Mouse (Mus musculus): ENCODE results near the gene AI467606. TPM values are rescaled to one million over a fixed set of nuclear protein-coding genes. Genes with fewer than 3 reads are reported as not detected.
"Not testable (repeated sequence)": the region's sequence is repeated elsewhere in the genome, so short reads cannot be mapped to it uniquely, and the experiment has no call there.

Gene AI467606
- polyA plus RNA-seq, 1 experiment from 2014 or later: 0.47 TPM

GRCm38 (mm10) chr7:127077692-127078091 lies 13.5 kb upstream of the AI467606 start:
- Histone ChIP-seq H3K9me3 (ENCODE audit: control insufficient read depth, low read length) (no peaks in the 10 kb centered on the region), H3K9ac (ENCODE audit: low read length) (no peak overlapping the region), H3K27me3 (ENCODE audit: control insufficient read depth, insufficient read depth, low read length) (no peaks in the 10 kb centered on the region), H3K4me3 (ENCODE audit: low read depth, low read length) (no peak overlapping the region), H3K4me1 (replicated peaks; ENCODE audit: control insufficient read depth, insufficient read depth, low read length) (no peaks in the 10 kb centered on the region), H3K27ac (ENCODE audit: low read depth, low read length) (no peak overlapping the region), H3K4me2 (ENCODE audit: low read depth, low read length, severe bottlenecking) (no peak overlapping the region), H3K36me3 (ENCODE audit: control insufficient read depth, insufficient read depth, low read length) (no peaks in the 10 kb centered on the region)
- 89% methylated on average over 3 of the region's 3 CpGs for WGBS
- DNase-seq (ENCODE audit: low spot score) (no peak), ATAC-seq (replicated peaks; ENCODE audit: low FRiP score) (no peak)

DNA sequence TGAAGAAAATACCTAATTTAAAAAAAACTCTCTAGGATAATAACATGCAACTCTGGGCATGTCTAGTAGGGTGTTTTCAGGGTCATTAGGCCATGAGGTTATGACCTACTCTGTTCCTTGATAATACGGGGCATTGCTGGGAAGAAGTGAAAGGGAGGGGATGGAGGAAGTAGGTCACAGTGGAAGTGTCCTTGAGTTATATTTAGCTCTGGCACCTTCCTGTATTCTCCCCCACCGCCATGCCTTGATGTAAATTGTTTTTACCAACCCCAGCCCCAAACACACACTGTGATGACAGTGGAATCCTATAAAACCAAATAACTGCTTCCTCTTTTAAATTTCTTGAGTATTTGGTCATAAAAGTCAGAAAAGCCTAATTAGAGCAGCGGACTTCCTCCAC lies 11.1 kb upstream of the AI467606 start:
- no peak for DNase-seq (ENCODE audit: low spot score)
- no peak for ATAC-seq (replicated peaks; ENCODE audit: low FRiP score)
- no peak overlapping the region for H3K4me3 ChIP-seq (ENCODE audit: low read depth, low read length)
- no peak overlapping the region for H3K4me2 ChIP-seq (ENCODE audit: low read depth, low read length, severe bottlenecking)
- H3K9me3 ChIP-seq (ENCODE audit: control insufficient read depth, low read length): no peaks in the 10 kb centered on the region
- no peak overlapping the region for H3K9ac ChIP-seq (ENCODE audit: low read length)
- no peak overlapping the region for H3K27ac ChIP-seq (ENCODE audit: low read depth, low read length)
- WGBS: 74% methylated on average over 3 of the region's 3 CpGs
- H3K27me3 ChIP-seq (ENCODE audit: control insufficient read depth, insufficient read depth, low read length): no peaks in the 10 kb centered on the region
- no peaks in the 10 kb centered on the region for H3K4me1 ChIP-seq (replicated peaks; ENCODE audit: control insufficient read depth, insufficient read depth, low read length)
- no peaks in the 10 kb centered on the region for H3K36me3 ChIP-seq (ENCODE audit: control insufficient read depth, insufficient read depth, low read length)

DNA sequence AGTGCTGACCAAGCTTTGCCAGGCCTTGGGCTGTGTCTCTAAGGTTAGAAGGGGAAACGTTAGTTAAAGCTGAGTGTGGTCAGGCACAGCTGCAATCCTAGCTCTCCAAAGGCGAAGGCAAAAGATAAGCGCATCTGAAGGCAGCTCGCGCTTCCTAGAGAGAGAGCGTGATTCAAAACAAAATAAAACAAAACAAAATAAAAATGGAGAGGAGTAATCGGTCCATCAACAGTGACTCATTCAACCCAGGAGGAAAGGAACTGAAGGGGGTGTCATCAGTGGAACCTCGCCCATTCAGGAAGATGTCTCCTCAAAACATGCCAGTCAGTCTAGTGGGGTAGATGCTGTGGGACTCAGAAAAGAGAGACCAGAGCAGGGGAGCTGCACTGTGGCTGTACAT lies 8.9 kb upstream of the AI467606 start:
- H3K9ac ChIP-seq (ENCODE audit: low read length): no peak overlapping the region
- H3K36me3 ChIP-seq (ENCODE audit: control insufficient read depth, insufficient read depth, low read length): no peaks in the 10 kb centered on the region

GRCm38 (mm10) chr7:127082995-127083394 lies 8.2 kb upstream of the AI467606 start:
- H3K27me3 ChIP-seq (ENCODE audit: control insufficient read depth, insufficient read depth, low read length): no peaks in the 10 kb centered on the region
- H3K9ac ChIP-seq (ENCODE audit: low read length): no peak overlapping the region
- no peak overlapping the region for H3K27ac ChIP-seq (ENCODE audit: low read depth, low read length)
- H3K4me3 ChIP-seq (ENCODE audit: low read depth, low read length): no peak overlapping the region
- no peaks in the 10 kb centered on the region for H3K36me3 ChIP-seq (ENCODE audit: control insufficient read depth, insufficient read depth, low read length)
- ATAC-seq (replicated peaks; ENCODE audit: low FRiP score) (no peak), DNase-seq (ENCODE audit: low spot score) (no peak)
- no peak overlapping the region for H3K4me2 ChIP-seq (ENCODE audit: low read depth, low read length, severe bottlenecking)
- no peaks in the 10 kb centered on the region for H3K9me3 ChIP-seq (ENCODE audit: control insufficient read depth, low read length)
- no peaks in the 10 kb centered on the region for H3K4me1 ChIP-seq (replicated peaks; ENCODE audit: control insufficient read depth, insufficient read depth, low read length)
- 55% methylated on average over 2 of the region's 2 CpGs for WGBS

More for the DNA sequence above, 8.9 kb upstream of the AI467606 start:
- no peak overlapping the region for H3K4me2 ChIP-seq (ENCODE audit: low read depth, low read length, severe bottlenecking)
- no peak for DNase-seq (ENCODE audit: low spot score)
- no peaks in the 10 kb centered on the region for H3K27me3 ChIP-seq (ENCODE audit: control insufficient read depth, insufficient read depth, low read length)
- ATAC-seq (replicated peaks; ENCODE audit: low FRiP score): no peak
- 84% methylated on average over 8 of the region's 8 CpGs for WGBS
- no peaks in the 10 kb centered on the region for H3K4me1 ChIP-seq (replicated peaks; ENCODE audit: control insufficient read depth, insufficient read depth, low read length)
- no peaks in the 10 kb centered on the region for H3K9me3 ChIP-seq (ENCODE audit: control insufficient read depth, low read length)
- H3K4me3 ChIP-seq (ENCODE audit: low read depth, low read length): no peak overlapping the region
- H3K27ac ChIP-seq (ENCODE audit: low read depth, low read length): no peak overlapping the region

GRCm38 (mm10) chr7:127083689-127084088 lies 7.5 kb upstream of the AI467606 start:
- Histone ChIP-seq H3K27ac (ENCODE audit: low read depth, low read length) (no peak overlapping the region), H3K27me3 (ENCODE audit: control insufficient read depth, insufficient read depth, low read length) (no peaks in the 10 kb centered on the region), H3K36me3 (ENCODE audit: control insufficient read depth, insufficient read depth, low read length) (no peaks in the 10 kb centered on the region), H3K9ac (ENCODE audit: low read length) (no peak overlapping the region), H3K9me3 (ENCODE audit: control insufficient read depth, low read length) (no peaks in the 10 kb centered on the region), H3K4me2 (ENCODE audit: low read depth, low read length, severe bottlenecking) (no peak overlapping the region), H3K4me1 (replicated peaks; ENCODE audit: control insufficient read depth, insufficient read depth, low read length) (no peaks in the 10 kb centered on the region), H3K4me3 (ENCODE audit: low read depth, low read length) (no peak overlapping the region)
- 91% methylated on average over 4 of the region's 4 CpGs for WGBS
- ATAC-seq (replicated peaks; ENCODE audit: low FRiP score) (no peak), DNase-seq (ENCODE audit: low spot score) (no peak)

DNA sequence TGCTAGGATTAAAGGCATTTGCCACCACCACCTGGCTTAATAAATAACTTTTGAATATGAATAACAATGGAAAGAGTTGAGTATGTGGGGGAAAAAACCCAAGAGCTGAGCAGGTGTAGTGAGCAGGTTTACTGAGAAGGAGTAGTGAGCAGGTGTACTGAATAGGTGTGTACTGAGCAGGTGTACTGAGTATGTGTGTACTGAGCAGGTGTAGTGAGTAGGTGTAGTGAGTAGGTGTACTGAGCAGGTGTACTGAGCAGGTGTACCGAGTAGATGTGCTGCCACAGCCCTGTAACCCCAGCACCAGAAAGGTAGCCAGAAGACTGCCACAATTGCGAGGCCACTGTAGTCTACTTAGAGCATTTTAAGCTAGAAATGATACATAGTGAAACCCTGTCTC lies 6.4 kb upstream of the AI467606 start:
- Histone ChIP-seq H3K4me1 (replicated peaks; ENCODE audit: control insufficient read depth, insufficient read depth, low read length) (no peaks in the 10 kb centered on the region; the same call in 1 of the 2 replicates), H3K9ac (ENCODE audit: low read length) (no peak overlapping the region), H3K4me3 (ENCODE audit: low read depth, low read length) (no peak overlapping the region), H3K27me3 (ENCODE audit: control insufficient read depth, insufficient read depth, low read length) (no peaks in the 10 kb centered on the region), H3K27ac (ENCODE audit: low read depth, low read length) (no peak overlapping the region), H3K9me3 (ENCODE audit: control insufficient read depth, low read length) (no peaks in the 10 kb centered on the region), H3K4me2 (ENCODE audit: low read depth, low read length, severe bottlenecking) (no peak overlapping the region), H3K36me3 (ENCODE audit: control insufficient read depth, insufficient read depth, low read length) (no peaks in the 10 kb centered on the region)
- WGBS: 84% methylated on average over 2 of the region's 2 CpGs
- DNase-seq (ENCODE audit: low spot score) (no peak), ATAC-seq (replicated peaks; ENCODE audit: low FRiP score) (no peak)

GRCm38 (mm10) chr7:127085751-127086150 lies 5.4 kb upstream of the AI467606 start:
- not testable (repeated sequence) for DNase-seq (ENCODE audit: low spot score); H3K4me3 ChIP-seq (ENCODE audit: low read depth, low read length); H3K36me3 ChIP-seq (ENCODE audit: control insufficient read depth, insufficient read depth, low read length); H3K27ac ChIP-seq (ENCODE audit: low read depth, low read length); H3K4me1 ChIP-seq (replicated peaks; ENCODE audit: control insufficient read depth, insufficient read depth, low read length); H3K27me3 ChIP-seq (ENCODE audit: control insufficient read depth, insufficient read depth, low read length); H3K4me2 ChIP-seq (ENCODE audit: low read depth, low read length, severe bottlenecking); H3K9ac ChIP-seq (ENCODE audit: low read length); ATAC-seq (replicated peaks; ENCODE audit: low FRiP score); H3K9me3 ChIP-seq (ENCODE audit: control insufficient read depth, low read length)
- WGBS: 87% methylated on average over 6 of the region's 6 CpGs

DNA sequence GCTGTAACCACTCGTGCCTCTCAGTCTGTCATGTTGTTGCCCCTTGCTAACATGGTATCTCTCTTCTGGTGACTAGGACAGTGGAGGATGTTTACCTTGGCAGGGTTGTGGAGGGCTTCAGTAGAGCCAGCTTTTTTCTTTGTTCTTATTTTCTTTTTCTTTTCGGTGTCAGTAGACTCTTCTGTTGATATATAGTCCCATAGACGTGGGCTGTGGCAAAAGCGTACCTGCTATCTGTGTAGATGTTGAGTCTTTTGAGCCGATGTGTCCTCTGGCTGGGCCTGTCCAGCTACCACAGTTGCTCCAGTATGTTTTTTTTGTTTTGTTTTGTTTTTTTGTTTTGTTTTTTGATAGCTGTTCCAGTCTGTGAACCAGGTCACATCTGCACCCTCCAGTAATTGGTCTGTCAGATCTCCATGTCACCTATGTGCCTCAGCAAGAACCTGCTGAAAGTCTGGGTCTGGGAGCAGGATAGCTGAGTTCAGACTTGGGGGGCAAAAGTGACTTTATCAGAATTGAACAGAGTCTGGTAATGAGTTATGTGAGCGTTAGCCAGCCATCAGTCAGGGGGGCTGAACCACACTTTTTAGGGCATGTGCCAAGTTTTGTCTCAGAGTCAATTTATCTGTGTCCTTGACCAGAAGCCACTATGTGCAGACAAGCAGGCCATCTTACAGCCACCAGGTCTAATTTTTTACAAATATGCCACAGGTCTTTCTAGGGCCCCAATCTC lies 3.7 kb upstream of the AI467606 start, which contains the start of gene Zg16:
Zg16 (minus strand) TSS at position 51 of the 733 bp plus-strand sequence.
- not testable (repeated sequence) for DNase-seq (ENCODE audit: low spot score); H3K4me1 ChIP-seq (replicated peaks; ENCODE audit: control insufficient read depth, insufficient read depth, low read length); H3K27ac ChIP-seq (ENCODE audit: low read depth, low read length); H3K4me3 ChIP-seq (ENCODE audit: low read depth, low read length); H3K9me3 ChIP-seq (ENCODE audit: control insufficient read depth, low read length); H3K27me3 ChIP-seq (ENCODE audit: control insufficient read depth, insufficient read depth, low read length); H3K36me3 ChIP-seq (ENCODE audit: control insufficient read depth, insufficient read depth, low read length); H3K9ac ChIP-seq (ENCODE audit: low read length); H3K4me2 ChIP-seq (ENCODE audit: low read depth, low read length, severe bottlenecking); ATAC-seq (replicated peaks; ENCODE audit: low FRiP score)
- 92% methylated on average over 6 of the region's 6 CpGs for WGBS

DNA sequence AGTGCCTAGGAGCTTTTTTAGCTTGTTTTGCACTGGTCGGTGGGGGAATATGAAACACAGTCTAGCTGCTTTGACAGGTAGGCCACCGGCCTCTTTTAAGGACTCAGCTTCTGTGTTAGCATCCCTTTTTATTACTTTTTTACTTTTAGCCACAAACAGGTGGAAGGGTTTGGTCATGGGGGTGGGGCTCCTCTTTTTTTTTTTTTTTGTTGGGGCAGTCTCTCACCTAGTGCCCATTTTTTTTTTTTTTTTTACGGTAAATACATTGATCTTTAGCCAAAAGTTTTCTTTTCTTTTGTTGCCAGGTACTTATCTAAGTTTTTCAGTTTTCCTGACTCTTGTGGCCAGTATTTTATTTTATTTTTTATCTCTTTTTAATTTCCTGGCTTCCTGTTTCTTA lies 3.1 kb upstream of the AI467606 start:
- no peak for DNase-seq (ENCODE audit: low spot score)
- no peaks in the 10 kb centered on the region; the same call in 1 of the 2 replicates for H3K4me1 ChIP-seq (replicated peaks; ENCODE audit: control insufficient read depth, insufficient read depth, low read length)
- 94% methylated on average over 3 of the region's 3 CpGs for WGBS
- H3K27ac ChIP-seq (ENCODE audit: low read depth, low read length): no peak overlapping the region
- ATAC-seq (replicated peaks; ENCODE audit: low FRiP score): no peak
- H3K4me3 ChIP-seq (ENCODE audit: low read depth, low read length): no peak overlapping the region
- H3K36me3 ChIP-seq (ENCODE audit: control insufficient read depth, insufficient read depth, low read length): no peaks in the 10 kb centered on the region
- no peak overlapping the region for H3K4me2 ChIP-seq (ENCODE audit: low read depth, low read length, severe bottlenecking)
- no peaks in the 10 kb centered on the region for H3K9me3 ChIP-seq (ENCODE audit: control insufficient read depth, low read length)
- no peak overlapping the region for H3K9ac ChIP-seq (ENCODE audit: low read length)
- no peaks in the 10 kb centered on the region for H3K27me3 ChIP-seq (ENCODE audit: control insufficient read depth, insufficient read depth, low read length)

Measured in forebrain, embryonic 11.5 days (tissue).